Mouse (Mus musculus) kidney, postnatal 36 days (tissue): ENCODE results near the gene Wt1.

Experiments
- DNase-seq, 2 experiments: peaks; one replicate each; pipeline ENCODE4 v3.0.0; 2021 to 2022; ENCODE audit warnings: mixed read lengths in 2 of 2

Gene Wt1

GRCm38 (mm10) chr2:105185768-105186529 is 59.6 kb downstream of the Wt1 start:
- DNase-seq = no peak

- DNase-seq = no peak
Observed at GRCm38 (mm10) chr2:105186591-105186990, 60.3 kb downstream of the Wt1 start.

GRCm38 (mm10) chr2:105188182-105188581 is 61.9 kb downstream of the Wt1 start:
- peak; percentile 6 to 23 for DNase-seq

- peak; percentile 16 to 66 for DNase-seq
Observed at GRCm38 (mm10) chr2:105189352-105189751, 63.0 kb downstream of the Wt1 start.

- peak; percentile 18 to 26 for DNase-seq
Observed at GRCm38 (mm10) chr2:105200152-105200551, 73.8 kb downstream of the Wt1 start.

GRCm38 (mm10) chr2:105206563-105207174 is 80.3 kb downstream of the Wt1 start:
- peak; percentile 26 for DNase-seq

GRCm38 (mm10) chr2:105212839-105213238 is 86.5 kb downstream of the Wt1 start:
- no peak for DNase-seq

GRCm38 (mm10) chr2:105215914-105216313 is 89.6 kb downstream of the Wt1 start:
- DNase-seq = peak; percentile 48 to 60

- no peak for DNase-seq
Observed at GRCm38 (mm10) chr2:105219229-105219628, 92.9 kb downstream of the Wt1 start.

- no peak for DNase-seq
Observed at GRCm38 (mm10) chr2:105219664-105220063, 93.3 kb downstream of the Wt1 start.

GRCm38 (mm10) chr2:105220738-105221303 is 94.5 kb downstream of the Wt1 start:
- no peak for DNase-seq
